Mouse (Mus musculus) urinary bladder, postnatal 10 days (tissue): Measurements from ENCODE around the gene Brsk2.

ENCODE experiments used
- DNase-seq: peaks from one replicate; pipeline ENCODE4 v3.0.0; 2022; ENCODE audit warnings: low spot score

Gene Brsk2

GRCm38 (mm10) chr7:142034198-142034597, 84.6 kb downstream of the Brsk2 start:
- DNase-seq: no peak

- DNase-seq: no peak
Observed at GRCm38 (mm10) chr7:142035048-142035811, 85.7 kb downstream of the Brsk2 start.

GRCm38 (mm10) chr7:142037553-142038170, 88.1 kb downstream of the Brsk2 start:
- DNase-seq: no peak

- DNase-seq: no peak
Observed at GRCm38 (mm10) chr7:142040756-142041155, 91.2 kb downstream of the Brsk2 start.

GRCm38 (mm10) chr7:142045344-142045743, 95.8 kb downstream of the Brsk2 start:
- DNase-seq: no peak

GRCm38 (mm10) chr7:142045932-142046331, 96.4 kb downstream of the Brsk2 start:
- DNase-seq: no peak

GRCm38 (mm10) chr7:142050536-142050935, 101.0 kb downstream of the Brsk2 start:
- DNase-seq: no peak
